Comparison of ENCODE assay signal across 18 mouse cellular contexts in genomic region chr11:78204287-78204686, GRCm38 (mm10). TPM values are rescaled to one million over a fixed set of nuclear protein-coding genes. Genes with fewer than 3 reads are reported as not detected.
DNase-seq lines count a peak whose midpoint lies in the region; ATAC-seq and TF ChIP-seq lines count a peak whose summit lies in the region.
"Had no signal": no experiment of that assay in that cellular context is flagged by ENCODE, and none has a peak within 500 bp of the region (broad histone marks: within the 10 kb centered on the region; RNA-seq: fewer than 3 reads in every experiment).

No protein-coding gene starts in this region.

- no peak overlapping the region for H3K27ac ChIP-seq in hindbrain, embryonic 12.5 days
- H3K27ac ChIP-seq in hindbrain, embryonic 11.5 days (ENCODE audit: low read depth, low read length): no peak overlapping the region
- peak overlapping the region; percentile 14; the same call in 1 of the 2 replicates for H3K27ac ChIP-seq in midbrain, embryonic 13.5 days
- H3K27ac ChIP-seq in midbrain, postnatal 0 days (ENCODE audit: low read depth, low read length): no peak overlapping the region
- peak overlapping the region; percentile 80 for H3K27ac ChIP-seq in neural tube, embryonic 14.5 days (ENCODE audit: low read depth, low read length)
- H3K27ac ChIP-seq: gastrocnemius, adult 2 months; heart, embryonic 15.5 days; midbrain, embryonic 10.5 days had no signal

- DNase-seq in hindbrain, embryonic 11.5 days (ENCODE audit: low spot score): no peak
- no peak for DNase-seq in midbrain, postnatal 0 days (ENCODE audit: low spot score)
- DNase-seq in adrenal gland, postnatal 25 days: peak; percentile 35
- no peak for DNase-seq in gastrocnemius, postnatal 10 days
- DNase-seq: cerebellum, adult 8-10 months; gastrocnemius, adult 2 months; heart, postnatal 36 days; kidney, adult 2 months; lung, adult 18-20 months; lung, postnatal 10 days; retina, postnatal 1 day; right cerebral cortex, postnatal 25 days; spleen, adult 18-20 months had no signal

- H3K9me3 ChIP-seq in hindbrain, embryonic 12.5 days (replicated peaks): no peaks in the 10 kb centered on the region
- H3K9me3 ChIP-seq in hindbrain, embryonic 11.5 days (ENCODE audit: control insufficient read depth, low read length): no peaks in the 10 kb centered on the region
- no peaks in the 10 kb centered on the region for H3K9me3 ChIP-seq in midbrain, embryonic 13.5 days
- H3K9me3 ChIP-seq in midbrain, postnatal 0 days (ENCODE audit: low read length): no peaks in the 10 kb centered on the region
- no peaks in the 10 kb centered on the region for H3K9me3 ChIP-seq in neural tube, embryonic 14.5 days (ENCODE audit: control insufficient read depth, low read length)
- H3K9me3 ChIP-seq: heart, embryonic 15.5 days; midbrain, embryonic 10.5 days had no signal

- H3K27me3 ChIP-seq in hindbrain, embryonic 12.5 days: no peaks in the 10 kb centered on the region
- H3K27me3 ChIP-seq in hindbrain, embryonic 11.5 days (ENCODE audit: control insufficient read depth, insufficient read depth, low read length): no peaks in the 10 kb centered on the region
- no peaks in the 10 kb centered on the region for H3K27me3 ChIP-seq in midbrain, embryonic 13.5 days
- H3K27me3 ChIP-seq in midbrain, postnatal 0 days (ENCODE audit: insufficient read depth, low read length): no peaks in the 10 kb centered on the region
- no peaks in the 10 kb centered on the region for H3K27me3 ChIP-seq in neural tube, embryonic 14.5 days (ENCODE audit: control insufficient read depth, insufficient read depth, low read length)
- H3K27me3 ChIP-seq: heart, embryonic 15.5 days had no signal

- no peak for TF ChIP-seq CTCF in midbrain, postnatal 0 days (IDR thresholded peaks at IDR 0.05)

- ATAC-seq in hindbrain, embryonic 12.5 days (ENCODE audit: low FRiP score): peak; percentile 35; the same call in 1 of the 2 replicates
- no peak for ATAC-seq in hindbrain, embryonic 11.5 days (ENCODE audit: low FRiP score)
- ATAC-seq in midbrain, embryonic 13.5 days: no peak
- ATAC-seq in midbrain, postnatal 0 days (ENCODE audit: low FRiP score): no peak
- ATAC-seq in neural tube, embryonic 14.5 days (ENCODE audit: low read depth): no peak

- H3K36me3 ChIP-seq in hindbrain, embryonic 12.5 days: peaks cover 55% of the 10 kb centered on the region
- peaks cover 14% of the 10 kb centered on the region for H3K36me3 ChIP-seq in hindbrain, embryonic 11.5 days (ENCODE audit: control insufficient read depth, insufficient read depth, low read length)
- peaks cover 65% of the 10 kb centered on the region for H3K36me3 ChIP-seq in midbrain, embryonic 13.5 days
- peaks cover 39% of the 10 kb centered on the region for H3K36me3 ChIP-seq in midbrain, postnatal 0 days (ENCODE audit: insufficient read depth, low read length)
- peaks cover 39% of the 10 kb centered on the region for H3K36me3 ChIP-seq in neural tube, embryonic 14.5 days (ENCODE audit: control insufficient read depth, insufficient read depth, low read length)

- no peak overlapping the region for H3K4me2 ChIP-seq in hindbrain, embryonic 12.5 days (replicated peaks)
- no peak overlapping the region for H3K4me2 ChIP-seq in hindbrain, embryonic 11.5 days (replicated peaks; ENCODE audit: low read depth, low read length)
- no peak overlapping the region for H3K4me2 ChIP-seq in midbrain, embryonic 13.5 days (replicated peaks)
- no peak overlapping the region for H3K4me2 ChIP-seq in midbrain, postnatal 0 days (ENCODE audit: low read depth, low read length, poor library complexity, severe bottlenecking)
- H3K4me2 ChIP-seq in neural tube, embryonic 14.5 days (ENCODE audit: low read depth, low read length): no peak overlapping the region
- H3K4me2 ChIP-seq: heart, embryonic 15.5 days had no signal

- peaks cover 2% of the 10 kb centered on the region; the same call in 1 of the 2 replicates for H3K4me1 ChIP-seq in hindbrain, embryonic 12.5 days
- no peaks in the 10 kb centered on the region for H3K4me1 ChIP-seq in hindbrain, embryonic 11.5 days (replicated peaks; ENCODE audit: control insufficient read depth, insufficient read depth, low read length)
- H3K4me1 ChIP-seq in midbrain, embryonic 13.5 days (replicated peaks): no peaks in the 10 kb centered on the region
- H3K4me1 ChIP-seq in midbrain, postnatal 0 days (ENCODE audit: insufficient read depth, low read length): no peaks in the 10 kb centered on the region
- H3K4me1 ChIP-seq in neural tube, embryonic 14.5 days (ENCODE audit: control insufficient read depth, insufficient read depth, low read length): peaks cover 10% of the 10 kb centered on the region; the same call in 1 of the 2 replicates
- H3K4me1 ChIP-seq: heart, embryonic 15.5 days had no signal

- 75% methylated on average over 6 of the region's 6 CpGs for WGBS in hindbrain, embryonic 12.5 days
- WGBS in hindbrain, embryonic 11.5 days: 82% methylated on average over 6 of the region's 6 CpGs
- 83% methylated on average over 6 of the region's 6 CpGs for WGBS in midbrain, embryonic 13.5 days
- WGBS in midbrain, postnatal 0 days: 77% methylated on average over 6 of the region's 6 CpGs
- 45% methylated on average over 6 of the region's 6 CpGs for WGBS in neural tube, embryonic 14.5 days

- no peak overlapping the region for H3K4me3 ChIP-seq in hindbrain, embryonic 12.5 days
- no peak overlapping the region; the same call in 1 of the 2 replicates for H3K4me3 ChIP-seq in hindbrain, embryonic 11.5 days (ENCODE audit: low read depth, low read length)
- H3K4me3 ChIP-seq in midbrain, embryonic 13.5 days (replicated peaks): no peak overlapping the region
- H3K4me3 ChIP-seq in midbrain, postnatal 0 days (ENCODE audit: low read depth, low read length): no peak overlapping the region
- no peak overlapping the region for H3K4me3 ChIP-seq in neural tube, embryonic 14.5 days (ENCODE audit: low read depth, low read length)
- H3K4me3 ChIP-seq: gastrocnemius, adult 2 months; heart, embryonic 15.5 days; midbrain, embryonic 10.5 days had no signal

- H3K9ac ChIP-seq in hindbrain, embryonic 12.5 days: no peak overlapping the region
- H3K9ac ChIP-seq in hindbrain, embryonic 11.5 days (ENCODE audit: low read depth, low read length): no peak overlapping the region
- no peak overlapping the region for H3K9ac ChIP-seq in midbrain, embryonic 13.5 days (replicated peaks)
- no peak overlapping the region for H3K9ac ChIP-seq in midbrain, postnatal 0 days (replicated peaks; ENCODE audit: low read length, poor library complexity, severe bottlenecking)
- no peak overlapping the region for H3K9ac ChIP-seq in neural tube, embryonic 14.5 days (replicated peaks; ENCODE audit: low read depth, low read length)
- H3K9ac ChIP-seq: heart, embryonic 15.5 days had no signal

RNA-seq across cellular contexts. Expression of gene Proca1, which starts 11.1 kb away (rescaled TPM):
- polyA plus RNA-seq in hindbrain, embryonic 12.5 days (2016; fragmentation: Nextera tagmentation; extraction: Ambion mirVana): 2.8 and 3.0 TPM in 2 replicates
- 1.0 and 1.2 TPM in 2 replicates for polyA plus RNA-seq in hindbrain, embryonic 11.5 days (2014; fragmentation: Nextera tagmentation; extraction: Ambion mirVana)
- 0.84 and 2.2 TPM in 2 replicates for polyA plus RNA-seq in midbrain, embryonic 13.5 days (2015; fragmentation: Nextera tagmentation; extraction: Ambion mirVana)
- 1.0 TPM in 2 replicates for total RNA-seq in midbrain, postnatal 0 days (2014; rRNA removed)
- polyA plus RNA-seq in midbrain, postnatal 0 days (2015; fragmentation: Nextera tagmentation; extraction: Ambion mirVana): 3.3 and 4.8 TPM in 2 replicates
- total RNA-seq in adrenal gland, postnatal 25 days (2021): 14.6 and 16.8 TPM in 2 replicates
- 2.8 and 3.5 TPM in 2 replicates for polyA plus RNA-seq in neural tube, embryonic 14.5 days (2014; fragmentation: Nextera tagmentation; extraction: Ambion mirVana)
- total RNA-seq in gastrocnemius, postnatal 10 days (2021): 1 to 10 TPM; 1.1 to 1.2 TPM

RNA-seq across cellular contexts. Expression of gene Rab34, which starts 16.1 kb away (rescaled TPM):
- 75.2 and 81.0 TPM in 2 replicates for polyA plus RNA-seq in hindbrain, embryonic 12.5 days (2016; fragmentation: Nextera tagmentation; extraction: Ambion mirVana)
- 57.7 and 69.3 TPM in 2 replicates for polyA plus RNA-seq in hindbrain, embryonic 11.5 days (2014; fragmentation: Nextera tagmentation; extraction: Ambion mirVana)
- polyA plus RNA-seq in midbrain, embryonic 13.5 days (2015; fragmentation: Nextera tagmentation; extraction: Ambion mirVana): 42.0 and 43.4 TPM in 2 replicates
- 71.3 and 78.4 TPM in 2 replicates for total RNA-seq in midbrain, postnatal 0 days (2014; rRNA removed)
- 65.0 and 65.5 TPM in 2 replicates for polyA plus RNA-seq in midbrain, postnatal 0 days (2015; fragmentation: Nextera tagmentation; extraction: Ambion mirVana)
- 90.8 and 97.4 TPM in 2 replicates for total RNA-seq in adrenal gland, postnatal 25 days (2021)
- 61.5 and 63.9 TPM in 2 replicates for polyA plus RNA-seq in neural tube, embryonic 14.5 days (2014; fragmentation: Nextera tagmentation; extraction: Ambion mirVana)
- 10 to 100 TPM; 21.7 to 25.4 TPM for total RNA-seq in gastrocnemius, postnatal 10 days (2021)

RNA-seq across cellular contexts. Expression of gene Rpl23a, which starts 20.9 kb away (rescaled TPM):
- 894 and 983 TPM in 2 replicates for polyA plus RNA-seq in hindbrain, embryonic 12.5 days (2016; fragmentation: Nextera tagmentation; extraction: Ambion mirVana)
- 1,168 and 1,191 TPM in 2 replicates for polyA plus RNA-seq in hindbrain, embryonic 11.5 days (2014; fragmentation: Nextera tagmentation; extraction: Ambion mirVana)
- 934 and 937 TPM in 2 replicates for polyA plus RNA-seq in midbrain, embryonic 13.5 days (2015; fragmentation: Nextera tagmentation; extraction: Ambion mirVana)
- 753 and 863 TPM in 2 replicates for total RNA-seq in midbrain, postnatal 0 days (2014; rRNA removed)
- polyA plus RNA-seq in midbrain, postnatal 0 days (2015; fragmentation: Nextera tagmentation; extraction: Ambion mirVana): 853 and 860 TPM in 2 replicates
- 1,910 and 2,113 TPM in 2 replicates for total RNA-seq in adrenal gland, postnatal 25 days (2021)
- polyA plus RNA-seq in neural tube, embryonic 14.5 days (2014; fragmentation: Nextera tagmentation; extraction: Ambion mirVana): 906 and 951 TPM in 2 replicates
- 1,000 to 10,000 TPM; 1,328 to 1,362 TPM for total RNA-seq in gastrocnemius, postnatal 10 days (2021)

RNA-seq across cellular contexts. Expression of gene Tlcd1, which starts 27.8 kb away (rescaled TPM):
- 9.4 and 10.2 TPM in 2 replicates for polyA plus RNA-seq in hindbrain, embryonic 12.5 days (2016; fragmentation: Nextera tagmentation; extraction: Ambion mirVana)
- polyA plus RNA-seq in hindbrain, embryonic 11.5 days (2014; fragmentation: Nextera tagmentation; extraction: Ambion mirVana): 6.8 and 9.5 TPM in 2 replicates
- 5.0 and 5.9 TPM in 2 replicates for polyA plus RNA-seq in midbrain, embryonic 13.5 days (2015; fragmentation: Nextera tagmentation; extraction: Ambion mirVana)
- 12.6 and 24.0 TPM in 2 replicates for total RNA-seq in midbrain, postnatal 0 days (2014; rRNA removed)
- 18.1 and 25.4 TPM in 2 replicates for polyA plus RNA-seq in midbrain, postnatal 0 days (2015; fragmentation: Nextera tagmentation; extraction: Ambion mirVana)
- total RNA-seq in adrenal gland, postnatal 25 days (2021): 73.0 and 107 TPM in 2 replicates
- polyA plus RNA-seq in neural tube, embryonic 14.5 days (2014; fragmentation: Nextera tagmentation; extraction: Ambion mirVana): 14.6 and 16.7 TPM in 2 replicates
- 10 to 100 TPM in 1 of 2 experiments, 1 to 10 TPM in 1; 7.4 to 11.9 TPM for total RNA-seq in gastrocnemius, postnatal 10 days (2021)

RNA-seq across cellular contexts. Expression of gene Nek8, which starts 27.8 kb away (rescaled TPM):
- polyA plus RNA-seq in hindbrain, embryonic 12.5 days (2016; fragmentation: Nextera tagmentation; extraction: Ambion mirVana): 10.7 and 12.9 TPM in 2 replicates
- polyA plus RNA-seq in hindbrain, embryonic 11.5 days (2014; fragmentation: Nextera tagmentation; extraction: Ambion mirVana): 5.2 and 7.0 TPM in 2 replicates
- polyA plus RNA-seq in midbrain, embryonic 13.5 days (2015; fragmentation: Nextera tagmentation; extraction: Ambion mirVana): 4.7 and 5.2 TPM in 2 replicates
- total RNA-seq in midbrain, postnatal 0 days (2014; rRNA removed): 7.1 and 7.6 TPM in 2 replicates
- polyA plus RNA-seq in midbrain, postnatal 0 days (2015; fragmentation: Nextera tagmentation; extraction: Ambion mirVana): 4.5 and 5.7 TPM in 2 replicates
- total RNA-seq in adrenal gland, postnatal 25 days (2021): 15.7 and 17.6 TPM in 2 replicates
- 3.9 and 6.1 TPM in 2 replicates for polyA plus RNA-seq in neural tube, embryonic 14.5 days (2014; fragmentation: Nextera tagmentation; extraction: Ambion mirVana)
- 1 to 10 TPM; 3.1 to 3.7 TPM for total RNA-seq in gastrocnemius, postnatal 10 days (2021)

Comparison
In these comparisons a context has a peak if more than half of its experiments do, and no peak if none do; other contexts are left out.
1. H3K27ac ChIP-seq: peak in midbrain, embryonic 13.5 days (single experiment) and neural tube, embryonic 14.5 days (single experiment); none in hindbrain, embryonic 12.5 days (single experiment), hindbrain, embryonic 11.5 days (single experiment) and midbrain, postnatal 0 days (single experiment).